Mouse (Mus musculus) c-Kit-positive CD71-positive TER-119-negative erythroid progenitor cells, embryonic 14.5 days (primary cell): ENCODE results near the gene Spryd4.
A peak's percentile ranks its signal among the peaks of the same experiment; 100 is the strongest.
"Not testable (repeated sequence)": the region's sequence is repeated elsewhere in the genome, so short reads cannot be mapped to it uniquely, and the experiment has no call there.

ENCODE experiments used
- DNase-seq: peaks from one replicate; pipeline ENCODE4 v3.0.0-alpha.2; 2013; ENCODE audit warnings: low read depth

Gene Spryd4

GRCm38 (mm10) chr10:128187181-128187605 is 24.4 kb downstream of the Spryd4 start:
- DNase-seq = peak; percentile 66

DNA sequence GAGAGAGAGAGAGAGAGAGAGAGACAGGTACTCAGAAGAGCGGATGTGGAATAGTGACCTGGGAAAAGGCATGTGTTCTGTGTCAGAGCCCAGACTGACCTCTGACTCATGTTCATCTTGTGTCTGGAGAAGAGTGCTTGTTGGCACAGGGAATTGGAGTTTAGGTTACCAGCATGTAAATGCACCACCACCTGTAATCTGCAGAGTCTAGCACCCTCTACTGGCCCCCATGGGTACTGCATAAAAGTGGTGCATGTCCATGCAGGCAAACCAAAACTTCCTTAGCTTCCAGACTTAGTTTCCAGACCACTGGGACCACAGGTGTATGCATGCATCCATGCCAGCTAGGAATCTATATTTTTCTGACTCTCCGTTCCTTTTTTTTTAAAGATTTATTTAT is 25.6 kb downstream of the Spryd4 start:
- DNase-seq = peak; percentile 90

DNA sequence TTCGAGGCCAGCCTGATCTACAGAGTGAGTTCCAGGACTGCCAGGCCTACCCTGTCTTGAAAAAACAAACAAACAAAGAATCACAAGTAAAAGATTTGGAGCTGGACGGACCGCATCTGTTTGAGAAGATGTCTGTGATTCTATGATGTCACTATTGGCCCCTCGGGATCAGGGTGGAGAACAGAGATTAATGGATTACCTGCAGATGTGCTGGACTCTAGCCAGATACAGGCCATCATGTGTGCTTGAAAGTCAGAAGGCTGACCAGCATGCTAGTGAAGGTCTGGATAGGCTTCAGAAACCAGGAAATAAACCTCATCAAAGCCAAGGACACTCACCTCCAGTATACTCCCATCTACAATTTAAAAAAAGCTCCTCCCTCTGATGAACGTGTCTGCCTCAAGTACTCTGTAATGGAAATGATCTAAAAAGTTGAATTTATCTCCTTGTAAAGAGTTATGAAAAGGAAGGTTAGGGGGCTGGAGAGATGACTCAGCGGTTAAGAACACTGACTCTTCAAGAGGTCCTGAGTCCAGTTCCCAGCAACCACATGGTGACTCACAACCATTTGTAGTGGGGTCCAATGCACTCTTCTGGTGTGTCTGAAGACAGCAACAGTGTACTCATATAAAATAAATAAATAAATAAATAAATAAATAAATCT is 26.2 kb downstream of the Spryd4 start:
- DNase-seq = no peak

DNA sequence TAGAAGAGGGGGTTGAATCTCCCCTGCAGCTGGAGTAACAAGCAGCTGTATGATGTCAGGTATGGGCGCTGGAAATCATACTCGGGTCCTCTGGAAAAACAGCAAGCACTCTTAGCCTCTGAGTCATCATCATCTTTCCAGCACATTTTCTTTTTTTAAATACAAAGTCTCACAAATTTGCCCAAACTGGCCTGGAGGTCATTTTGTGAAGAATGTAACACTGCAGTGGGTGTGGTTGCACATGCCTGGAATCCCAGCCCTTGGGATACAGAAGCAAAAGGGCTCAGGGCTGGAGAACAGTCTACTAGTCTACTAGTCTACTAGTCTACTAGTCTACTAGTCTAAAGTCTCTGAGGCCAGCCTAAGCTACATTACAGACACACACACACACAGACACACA is 27.3 kb downstream of the Spryd4 start:
- no peak for DNase-seq

GRCm38 (mm10) chr10:128179989-128180388 is 31.6 kb downstream of the Spryd4 start, which contains the start of gene Rbms2:
TSS of gene Rbms2 (minus strand) at chr10:128180297.
- DNase-seq = no peak

DNA sequence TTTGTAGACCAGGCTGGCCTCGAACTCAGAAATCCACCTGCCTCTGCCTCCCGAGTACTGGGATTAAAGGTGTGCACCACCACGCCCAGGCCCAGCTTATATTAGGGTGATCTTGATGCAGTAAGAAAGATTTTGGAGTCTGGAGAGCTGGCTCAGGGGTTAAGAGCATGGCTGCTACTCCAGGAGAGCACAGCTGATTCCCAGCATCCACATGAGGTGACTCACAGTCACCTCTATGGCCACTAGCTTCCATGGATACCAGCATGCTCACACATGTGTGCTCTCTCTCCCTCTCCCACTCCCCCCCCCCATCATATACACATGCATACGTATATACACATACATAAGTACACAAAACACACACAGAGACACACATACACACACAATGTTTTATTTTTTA is 34.3 kb downstream of the Spryd4 start:
- no peak for DNase-seq

DNA sequence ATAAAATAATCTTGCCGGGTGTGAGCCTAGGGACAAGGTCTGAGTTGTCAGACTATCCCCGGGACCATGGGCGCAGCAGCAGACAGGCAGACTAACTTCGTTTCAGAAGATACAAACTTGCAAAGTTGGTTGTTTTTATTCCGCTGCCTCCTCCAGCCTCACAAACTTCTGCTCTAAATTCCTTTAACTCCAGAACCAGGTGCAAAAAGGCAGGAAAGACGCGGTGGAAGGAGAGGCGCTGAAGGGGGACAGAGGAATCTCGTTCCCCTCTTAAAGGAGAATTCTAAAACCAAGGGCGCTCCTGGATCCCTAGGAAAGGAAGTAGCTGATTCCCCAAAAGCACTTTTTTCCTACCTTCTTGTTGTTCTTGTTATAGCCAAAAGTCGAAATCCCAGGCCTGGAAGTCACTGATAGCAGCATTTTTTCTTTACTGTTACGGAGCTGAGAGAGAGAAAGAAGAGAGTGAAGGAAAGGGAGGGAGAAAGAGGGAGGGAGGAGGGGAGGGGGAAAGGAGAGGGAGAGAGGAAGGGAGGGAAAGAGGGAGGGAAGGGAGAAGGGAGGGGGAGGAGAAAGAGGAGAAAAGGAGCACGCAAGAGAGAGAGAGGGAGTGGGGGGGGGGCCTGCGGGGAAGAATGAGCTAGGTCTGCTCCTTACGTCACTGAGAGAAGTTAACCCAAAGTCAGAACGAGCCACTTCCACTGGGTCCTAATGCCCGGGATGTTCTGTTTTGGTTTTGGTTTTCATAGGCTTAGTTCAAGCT is 35.4 kb downstream of the Spryd4 start:
- DNase-seq = peak; percentile 71

- DNase-seq = no peak
These were observed 36.3 kb downstream of the Spryd4 start for GRCm38 (mm10) chr10:128175302-128175701.

DNA sequence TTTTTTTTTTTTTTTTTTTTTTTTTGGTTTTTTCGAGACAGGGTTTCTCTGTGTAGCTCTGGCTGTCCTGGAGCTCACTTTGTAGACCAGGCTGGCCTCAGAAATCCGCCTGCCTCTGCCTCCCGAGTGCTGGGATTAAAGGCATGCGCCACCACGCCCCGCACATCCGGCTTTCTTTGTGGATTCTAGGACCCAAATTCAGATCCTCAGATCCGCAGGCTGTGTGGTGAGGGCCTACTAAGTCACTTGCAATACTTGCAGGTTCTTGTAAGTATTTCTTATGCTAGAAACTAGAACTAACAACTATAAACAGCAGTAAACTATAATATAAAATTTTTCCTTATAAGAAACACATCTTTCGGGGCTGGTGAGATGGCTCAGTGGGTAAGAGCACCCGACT is 40.3 kb downstream of the Spryd4 start:
- DNase-seq = not testable (repeated sequence)

- no peak for DNase-seq
These were observed 44.5 kb downstream of the Spryd4 start for GRCm38 (mm10) chr10:128167091-128167490.

- DNase-seq = not testable (repeated sequence)
These were observed 45.9 kb downstream of the Spryd4 start for GRCm38 (mm10) chr10:128165726-128166125.
